Mouse (Mus musculus) intestine, postnatal 0 days (tissue): ENCODE data around the gene Ppp1cc. TPM values are rescaled to one million over a fixed set of nuclear protein-coding genes. Genes with fewer than 3 reads are reported as not detected.

ENCODE experiments used
- ATAC-seq: fragments of 200-750 bp; cut with Nextera tagmentation; 2 replicates; pipeline ENCODE4 v1.8.0; 2017; ENCODE audit warnings: mild to moderate bottlenecking, moderate TSS enrichment, moderate library complexity
- H3K27ac ChIP-seq: fragments of 300-500 bp; sonication (generic); 2 replicates; pipeline ENCODE4 v1.5.1; 2014; ENCODE audit warnings: mild to moderate bottlenecking, low read depth, low read length, moderate library complexity
- H3K27me3 ChIP-seq: fragments of 300-500 bp; sonication (generic); replicated peaks from 2 replicates; pipeline ENCODE4 v1.6.1; 2014; ENCODE audit warnings: low read length, mixed read lengths; ENCODE audit not compliant: control insufficient read depth, insufficient read depth
- H3K36me3 ChIP-seq: fragments of 300-500 bp; sonication (generic); 2 replicates; pipeline ENCODE4 v1.6.1; 2014; ENCODE audit warnings: mild to moderate bottlenecking, moderate library complexity; ENCODE audit not compliant: control insufficient read depth, insufficient read depth
- H3K4me1 ChIP-seq: fragments of 300-500 bp; sonication (generic); replicated peaks from 2 replicates; pipeline ENCODE4 v1.6.1; 2014; ENCODE audit warnings: antibody characterized with exemption, low read length, mixed read lengths; ENCODE audit not compliant: control insufficient read depth, insufficient read depth
- H3K4me2 ChIP-seq: fragments of 300-500 bp; sonication (generic); replicated peaks from 2 replicates; pipeline ENCODE4 v1.6.1; 2014; ENCODE audit warnings: low read depth, mild to moderate bottlenecking, moderate library complexity
- H3K4me3 ChIP-seq: fragments of 300-500 bp; sonication (generic); 2 replicates; pipeline ENCODE4 v1.5.1; 2014; ENCODE audit warnings: low read depth, low read length
- H3K9ac ChIP-seq: fragments of 300-500 bp; sonication (generic); 2 replicates; pipeline ENCODE4 v1.6.1; 2014; ENCODE audit warnings: mild to moderate bottlenecking, low read depth, low read length
- H3K9me3 ChIP-seq: fragments of 300-500 bp; sonication (generic); 2 replicates; pipeline ENCODE4 v1.6.1; 2016; ENCODE audit warnings: mixed run types; ENCODE audit not compliant: control insufficient read depth
- CTCF ChIP-seq: sonication (generic); IDR thresholded peaks from 2 replicates; pipeline ENCODE4 v1.5.1; 2016; ENCODE audit warnings: low read depth, mild to moderate bottlenecking, control low read depth, antibody characterized with exemption, moderate library complexity
- WGBS: fragments of 180-500 bp; shearing (Covaris S2); extraction: QIAGEN DNeasy Blood & Tissue Kit; methylation state at CpG from one replicate; pipeline ENCODE4 v1.1.7; 2014; 5-methylcytosine and 5-hydroxymethylcytosine counted together
- polyA plus RNA-seq: library from polyadenylated mRNA; unstranded; fragments of >200 nt; fragmentation: Nextera tagmentation; extraction: Ambion mirVana; gene quantifications from 2 replicates; pipeline ENCODE4 v1.2.1, GENCODE M21; 2015

Ppp1cc gene
- polyA plus RNA-seq, 1 experiment from 2014 or later, result 144 TPM

DNA sequence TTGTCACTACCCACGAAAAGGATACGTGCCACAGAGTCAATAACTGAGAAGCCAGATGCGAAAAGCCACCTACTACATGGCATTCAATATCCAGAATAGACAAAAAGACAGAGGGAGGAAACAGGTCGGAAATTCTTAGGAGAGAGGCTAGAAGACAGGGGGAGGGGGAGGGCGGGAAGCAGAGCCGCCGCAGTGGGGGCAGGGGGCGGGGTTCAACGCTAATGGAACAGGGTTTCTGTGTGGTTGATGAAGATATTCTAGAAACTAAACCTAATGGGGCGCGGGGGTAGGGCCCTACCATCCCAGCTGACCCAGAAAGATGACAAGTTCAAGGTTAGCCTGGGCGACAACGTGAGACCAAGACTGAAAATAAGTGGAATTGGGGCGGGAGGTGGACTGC lies 4.1 kb upstream of the Ppp1cc start:
- H3K27me3 ChIP-seq, result no peaks in the 10 kb centered on the region
- H3K4me2 ChIP-seq, result no peak overlapping the region
- 0 out of 2 replicates have a peak, but pooled peaks cover 11% of the 10 kb centered on the region for H3K4me1 ChIP-seq
- no peak for TF ChIP-seq CTCF
- 47% methylated on average over 11 of the region's 14 CpGs for WGBS
- H3K4me3 ChIP-seq, result no peak overlapping the region
- no peak overlapping the region for H3K27ac ChIP-seq
- no peak overlapping the region for H3K9ac ChIP-seq
- ATAC-seq, result no peak
- no peaks in the 10 kb centered on the region for H3K9me3 ChIP-seq
- no peaks in the 10 kb centered on the region for H3K36me3 ChIP-seq

DNA sequence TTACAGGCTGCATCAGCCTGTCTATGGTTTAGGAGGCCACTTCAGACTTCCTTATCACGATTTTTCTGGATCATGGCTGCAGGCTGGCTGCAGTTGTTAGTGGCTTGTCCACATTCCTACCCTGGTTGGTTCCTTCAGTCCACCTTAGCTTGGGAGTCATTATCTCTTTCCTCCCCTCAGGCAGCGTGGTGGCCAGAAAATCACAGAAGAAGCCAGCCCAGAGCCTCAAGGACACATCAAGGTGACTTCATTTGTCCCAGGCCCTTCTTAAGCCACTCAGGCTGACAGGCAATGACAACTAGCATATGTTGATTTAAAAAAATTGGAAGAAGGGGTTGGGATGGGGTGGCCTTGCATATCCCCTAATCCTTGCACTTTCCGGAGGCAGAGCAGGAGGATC lies 3.3 kb upstream of the Ppp1cc start:
- no peak for TF ChIP-seq CTCF
- no peak overlapping the region for H3K4me3 ChIP-seq
- 0 out of 2 replicates have a peak, but pooled peaks cover 11% of the 10 kb centered on the region for H3K4me1 ChIP-seq
- 54% methylated on average over 3 of the region's 3 CpGs for WGBS
- ATAC-seq, result no peak
- H3K9ac ChIP-seq, result no peak overlapping the region
- H3K9me3 ChIP-seq, result no peaks in the 10 kb centered on the region
- H3K27ac ChIP-seq, result peak overlapping the region; percentile 62
- H3K27me3 ChIP-seq, result no peaks in the 10 kb centered on the region
- H3K4me2 ChIP-seq, result no peak overlapping the region
- no peaks in the 10 kb centered on the region for H3K36me3 ChIP-seq

DNA sequence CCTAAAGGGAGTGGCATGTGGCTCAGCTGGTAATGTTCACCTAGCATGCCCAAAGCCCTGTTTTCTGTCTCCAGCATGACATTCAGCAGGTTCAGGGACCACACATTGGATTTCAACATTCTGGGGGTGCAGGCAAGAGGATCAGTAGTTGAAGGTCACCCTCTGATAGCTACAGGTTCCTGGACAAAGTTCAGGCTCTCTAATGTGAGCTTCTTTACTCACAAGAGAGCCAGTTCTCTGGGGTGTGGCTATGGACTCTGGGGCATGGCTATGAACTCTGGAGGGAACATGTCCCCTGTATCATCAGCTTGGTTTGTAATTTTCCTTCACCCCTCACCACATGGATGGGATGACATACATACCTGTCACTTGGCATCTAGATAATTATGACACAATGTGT lies 2.5 kb upstream of the Ppp1cc start:
- peak overlapping the region; percentile 62 for H3K27ac ChIP-seq

DNA sequence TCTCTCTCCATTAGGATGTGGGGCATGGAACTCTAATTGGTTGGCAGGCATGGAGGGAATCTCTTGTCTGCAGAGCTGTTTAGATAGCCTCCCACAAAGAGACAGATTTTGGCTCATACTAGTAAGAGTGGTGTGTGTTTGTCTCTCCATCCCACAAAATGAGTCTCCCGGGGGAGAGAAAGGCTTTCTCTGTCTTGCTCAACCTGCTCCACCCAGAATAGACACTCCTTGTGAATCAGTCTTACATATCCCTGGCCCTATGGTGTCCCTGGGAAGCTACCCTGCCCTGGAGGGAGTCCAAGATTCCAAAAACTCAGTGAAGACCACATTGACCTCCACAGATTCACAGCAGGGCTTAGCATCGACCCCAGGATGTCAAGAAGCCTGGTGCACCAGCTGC lies 1.6 kb upstream of the Ppp1cc start:
- no peak overlapping the region for H3K27ac ChIP-seq
- no peaks in the 10 kb centered on the region for H3K9me3 ChIP-seq
- ATAC-seq, result no peak
- 54% methylated on average over 2 of the region's 2 CpGs for WGBS
- H3K4me2 ChIP-seq, result no peak overlapping the region
- H3K9ac ChIP-seq, result no peak overlapping the region
- H3K4me1 ChIP-seq, result 0 out of 2 replicates have a peak, but pooled peaks cover 11% of the 10 kb centered on the region
- TF ChIP-seq CTCF, result no peak
- H3K27me3 ChIP-seq, result no peaks in the 10 kb centered on the region
- no peaks in the 10 kb centered on the region for H3K36me3 ChIP-seq
- H3K4me3 ChIP-seq, result no peak overlapping the region

More for the DNA sequence above, 2.5 kb upstream of the Ppp1cc start:
- no peaks in the 10 kb centered on the region for H3K27me3 ChIP-seq
- H3K9me3 ChIP-seq, result no peaks in the 10 kb centered on the region
- peak; percentile 55 for ATAC-seq
- no peak overlapping the region for H3K9ac ChIP-seq
- no peak for TF ChIP-seq CTCF
- H3K36me3 ChIP-seq, result no peaks in the 10 kb centered on the region
- no peak overlapping the region for H3K4me3 ChIP-seq
- H3K4me1 ChIP-seq, result 0 out of 2 replicates have a peak, but pooled peaks cover 11% of the 10 kb centered on the region
- H3K4me2 ChIP-seq, result no peak overlapping the region

DNA sequence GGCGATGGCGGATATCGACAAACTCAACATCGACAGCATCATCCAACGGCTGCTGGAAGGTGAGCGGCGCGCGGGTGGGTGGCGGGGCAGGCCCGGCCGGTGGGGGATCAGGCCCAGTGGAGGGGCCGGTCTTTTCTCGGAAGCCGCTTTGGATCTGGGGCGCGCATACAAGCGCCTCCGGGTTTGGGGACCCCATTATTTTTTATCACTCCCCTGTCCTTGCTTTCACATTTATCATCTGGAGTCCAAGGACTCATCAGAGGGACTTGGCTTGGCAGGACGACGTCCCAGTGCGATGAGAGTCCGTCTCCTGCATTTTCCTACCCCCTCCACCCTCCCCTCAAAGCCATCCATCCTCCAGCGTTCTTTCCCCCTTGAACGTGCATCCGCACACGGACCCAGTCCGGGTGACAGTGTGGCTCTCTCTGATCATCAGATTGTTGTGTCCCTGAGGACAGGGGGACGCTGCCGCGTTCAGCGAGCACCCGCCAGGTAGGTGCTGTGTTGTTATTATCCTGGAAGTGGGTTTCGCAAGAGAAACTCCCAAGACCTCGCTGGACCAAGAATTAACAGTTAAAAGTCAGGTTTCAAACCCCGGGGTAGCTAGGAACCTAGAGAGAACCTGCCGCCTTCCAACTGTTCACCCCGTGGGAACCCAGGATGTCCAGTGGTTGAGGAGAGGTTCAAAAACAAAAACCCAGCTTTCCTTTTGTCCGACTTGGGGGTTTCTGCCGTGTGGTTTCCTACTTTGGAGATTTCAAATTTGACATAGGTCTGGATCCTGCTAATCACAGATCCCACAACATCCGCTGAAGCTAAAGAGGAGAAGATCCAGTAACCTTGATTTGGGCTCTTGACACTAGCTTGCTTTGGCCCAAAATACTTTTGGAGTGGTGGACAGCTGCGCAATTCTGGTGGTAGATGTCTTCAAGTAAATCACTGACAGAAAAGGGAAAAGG lies 758 bp downstream of the Ppp1cc start:
- under 1% methylated on average over 42 of the region's 42 CpGs for WGBS
- Histone ChIP-seq H3K9ac (peak overlapping the region; percentile 82), H3K27me3 (no peaks in the 10 kb centered on the region), H3K9me3 (no peaks in the 10 kb centered on the region), H3K27ac (peak overlapping the region; percentile 50), H3K4me2 (peak overlapping the region; percentile 65), H3K4me3 (peak overlapping the region; percentile 84), H3K36me3 (no peaks in the 10 kb centered on the region), H3K4me1 (peaks cover 13% of the 10 kb centered on the region; the same call in 1 of the 2 replicates)
- TF ChIP-seq CTCF, result no peak
- ATAC-seq, result no peak; the same call in 1 of the 2 replicates

DNA sequence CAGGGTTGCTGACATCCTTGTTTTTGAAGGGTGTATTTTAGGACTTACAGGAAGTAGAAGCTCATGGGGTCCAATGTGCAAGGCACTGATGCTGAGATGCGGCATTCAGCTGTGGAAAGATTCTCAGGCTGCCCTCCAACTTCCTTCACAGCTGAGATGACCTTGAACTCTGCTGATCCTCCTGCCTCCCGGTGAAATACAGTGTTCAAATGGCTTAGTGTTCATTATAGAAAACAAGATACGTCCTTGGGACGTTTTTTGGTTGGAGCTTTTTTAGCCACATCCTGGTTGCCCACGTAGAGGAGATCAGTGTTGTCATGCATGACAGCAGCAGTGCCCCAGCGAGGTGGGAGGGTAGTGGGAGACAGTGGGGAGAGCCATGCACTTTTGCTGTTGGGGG lies 5.1 kb downstream of the Ppp1cc start:
- Histone ChIP-seq H3K4me1 (peaks cover 2% of the 10 kb centered on the region; the same call in 1 of the 2 replicates), H3K27ac (no peak overlapping the region; the same call in 1 of the 2 replicates), H3K9me3 (no peaks in the 10 kb centered on the region), H3K36me3 (peaks cover 18% of the 10 kb centered on the region), H3K4me2 (no peak overlapping the region), H3K27me3 (no peaks in the 10 kb centered on the region), H3K9ac (no peak overlapping the region), H3K4me3 (no peak overlapping the region)
- 35% methylated on average over 6 of the region's 6 CpGs for WGBS
- no peak for TF ChIP-seq CTCF
- ATAC-seq, result no peak
